Mouse (Mus musculus): Measurements from ENCODE around the gene Dhx8.

The Dhx8 gene

GRCm38 (mm10) chr11:101790811-101791526, 58.2 kb downstream of the Dhx8 start:
- in situ Hi-C loops (cut with MboI; ENCODE audit: low sequenced_read_pairs), result no loop called here

GRCm38 (mm10) chr11:101797355-101797754, 64.6 kb downstream of the Dhx8 start:
- in situ Hi-C loops (cut with MboI; ENCODE audit: low sequenced_read_pairs), result no loop called here

GRCm38 (mm10) chr11:101798083-101798482, 65.4 kb downstream of the Dhx8 start:
- in situ Hi-C loops (cut with MboI; ENCODE audit: low sequenced_read_pairs), result no loop called here

GRCm38 (mm10) chr11:101801386-101801785, 68.7 kb downstream of the Dhx8 start:
- in situ Hi-C loops (cut with MboI; ENCODE audit: low sequenced_read_pairs), result no loop called here

GRCm38 (mm10) chr11:101805113-101805704, 72.5 kb downstream of the Dhx8 start:
- in situ Hi-C loops (cut with MboI; ENCODE audit: low sequenced_read_pairs), result no loop called here

- in situ Hi-C loops (cut with MboI; ENCODE audit: low sequenced_read_pairs), result no loop called here
These were observed 74.0 kb downstream of the Dhx8 start for GRCm38 (mm10) chr11:101806741-101807140.

- in situ Hi-C loops (cut with MboI; ENCODE audit: low sequenced_read_pairs), result no loop called here
These were observed 74.5 kb downstream of the Dhx8 start for GRCm38 (mm10) chr11:101807266-101807665.

GRCm38 (mm10) chr11:101809060-101809828, 76.5 kb downstream of the Dhx8 start:
- in situ Hi-C loops (cut with MboI; ENCODE audit: low sequenced_read_pairs), result no loop called here

GRCm38 (mm10) chr11:101813259-101813658, 80.5 kb downstream of the Dhx8 start:
- in situ Hi-C loops (cut with MboI; ENCODE audit: low sequenced_read_pairs), result no loop called here

- in situ Hi-C loops (cut with MboI; ENCODE audit: low sequenced_read_pairs), result no loop called here
These were observed 81.8 kb downstream of the Dhx8 start for GRCm38 (mm10) chr11:101814375-101815102.

GRCm38 (mm10) chr11:101815103-101816085, 82.7 kb downstream of the Dhx8 start:
- in situ Hi-C loops (cut with MboI; ENCODE audit: low sequenced_read_pairs), result no loop called here
